Mouse (Mus musculus): ENCODE data around the gene Rcor1.

Gene Rcor1

GRCm38 (mm10) chr12:111038976-111039612 is at the start of gene Rcor1:
Gene Rcor1 (plus strand): TSS chr12:111039351.
- peak; percentile 99 for DNase-seq (ENCODE audit: low read depth in 2 of 2, low spot score in 2 of 2)

DNA sequence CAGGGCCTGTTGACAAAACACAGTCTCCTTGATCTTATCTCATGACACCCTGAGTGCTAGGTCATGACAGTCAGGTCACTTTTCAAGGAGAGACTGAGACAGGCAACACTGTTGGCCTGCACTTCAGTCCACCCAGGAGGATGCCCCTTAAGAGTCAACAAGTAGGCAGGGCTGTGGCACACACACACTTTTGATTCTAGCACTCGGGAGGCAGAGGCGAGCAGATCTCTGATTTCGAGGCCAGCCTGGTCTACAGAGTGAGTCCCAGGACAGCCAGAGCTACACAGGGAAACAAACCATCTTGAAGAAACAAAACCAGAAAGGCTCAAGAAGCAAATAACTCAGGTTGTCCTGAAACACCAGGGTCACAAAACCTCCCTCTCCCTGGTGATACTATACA is 49.7 kb upstream of the Rcor1 start:
- no peak for DNase-seq (ENCODE audit: low read depth in 2 of 2, low spot score in 2 of 2)

- DNase-seq (ENCODE audit: low read depth in 2 of 2, low spot score in 2 of 2): no peak
Observed at GRCm38 (mm10) chr12:110990500-110990899, 48.7 kb upstream of the Rcor1 start.

GRCm38 (mm10) chr12:110991361-110992127 is 47.6 kb upstream of the Rcor1 start:
- peak; percentile 65 to 75 for DNase-seq (ENCODE audit: low read depth in 2 of 2, low spot score in 2 of 2)

DNA sequence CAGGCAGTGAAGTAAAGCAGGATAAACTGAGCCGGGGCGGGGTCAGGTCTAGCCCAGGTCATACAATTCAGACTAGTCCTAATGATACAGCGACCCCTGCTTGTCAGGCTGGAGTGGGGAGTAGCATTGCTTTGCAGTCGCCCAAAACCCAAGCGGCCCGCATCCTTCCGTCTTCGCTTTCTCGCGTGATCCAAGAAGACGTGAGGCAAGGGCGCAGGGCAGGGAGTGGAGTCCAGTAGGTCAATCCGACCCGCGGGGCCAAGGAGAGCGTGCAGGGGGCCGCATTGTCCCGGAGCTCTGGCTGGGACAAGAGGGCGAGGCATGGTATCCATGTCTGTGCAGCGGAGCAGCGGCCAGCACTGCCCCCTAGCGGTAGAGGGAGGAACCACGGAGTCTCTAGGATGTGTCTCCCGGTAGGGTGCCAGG is 47.0 kb upstream of the Rcor1 start:
- peak; percentile 87 to 92 for DNase-seq (ENCODE audit: low read depth in 2 of 2, low spot score in 2 of 2)

DNA sequence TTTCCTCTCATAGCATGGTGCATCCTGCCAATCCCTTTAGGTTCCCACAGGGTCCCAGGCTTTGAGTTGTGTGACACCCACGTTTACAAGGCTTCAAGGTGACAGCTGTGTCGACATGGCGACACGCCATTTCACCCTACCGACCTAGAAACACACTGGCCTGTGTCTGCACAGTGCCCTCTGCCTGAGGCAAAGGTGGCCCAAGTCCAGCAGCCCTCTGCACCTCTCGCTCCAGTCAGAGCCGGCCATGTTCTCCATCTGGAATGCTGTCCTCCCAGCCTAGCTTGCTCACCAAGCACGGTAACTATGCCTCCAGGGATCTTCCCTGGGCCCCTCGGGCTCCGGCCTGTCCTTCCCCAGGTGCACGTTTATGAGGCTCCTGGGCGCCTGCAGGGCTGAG is 46.4 kb upstream of the Rcor1 start:
- DNase-seq (ENCODE audit: low read depth in 2 of 2, low spot score in 2 of 2): no peak

DNA sequence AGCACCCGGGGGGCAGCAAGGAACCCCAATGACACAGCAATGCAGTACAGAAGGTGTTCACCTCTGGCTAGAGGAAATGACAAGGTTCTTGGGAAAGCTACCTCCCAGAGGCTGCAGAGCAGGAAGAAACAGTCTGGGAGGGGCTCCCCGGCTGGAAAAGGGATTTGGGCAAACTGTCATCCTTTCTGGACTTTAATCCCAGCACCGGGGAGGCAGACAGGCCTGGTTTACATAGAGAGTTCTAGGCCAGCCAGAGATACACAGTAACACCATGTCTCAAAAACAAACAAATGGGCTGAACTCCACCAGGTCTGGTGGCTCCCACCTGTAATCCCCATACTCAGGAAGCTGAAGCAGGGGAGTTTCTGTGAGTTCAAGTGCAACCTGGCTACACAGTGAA is 45.9 kb upstream of the Rcor1 start:
- no peak for DNase-seq (ENCODE audit: low read depth in 2 of 2, low spot score in 2 of 2)

GRCm38 (mm10) chr12:110994666-110995065 is 44.5 kb upstream of the Rcor1 start:
- DNase-seq (ENCODE audit: low read depth in 2 of 2, low spot score in 2 of 2): no peak

DNA sequence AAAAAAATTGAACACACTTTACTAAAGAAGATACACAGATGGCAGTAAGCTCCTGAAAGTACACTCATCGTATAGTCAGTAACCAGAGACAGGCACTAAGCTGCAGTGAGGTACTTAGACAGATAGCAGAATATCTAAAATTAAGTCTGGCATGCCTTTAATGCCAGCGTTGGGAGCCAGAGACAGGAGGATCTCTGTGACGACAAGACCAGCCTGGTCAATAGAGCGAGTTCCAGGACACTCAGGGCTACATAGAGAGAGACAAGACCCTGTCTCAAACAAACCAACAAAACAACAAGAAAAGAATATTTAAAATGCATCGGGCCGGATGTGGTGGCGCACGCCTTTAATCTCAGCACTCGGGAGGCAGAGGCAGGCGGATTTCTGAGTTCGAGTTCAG is 41.1 kb upstream of the Rcor1 start:
- no peak for DNase-seq (ENCODE audit: low read depth in 2 of 2, low spot score in 2 of 2)

GRCm38 (mm10) chr12:110999820-111000219 is 39.3 kb upstream of the Rcor1 start:
- no peak for DNase-seq (ENCODE audit: low read depth in 2 of 2, low spot score in 2 of 2)

DNA sequence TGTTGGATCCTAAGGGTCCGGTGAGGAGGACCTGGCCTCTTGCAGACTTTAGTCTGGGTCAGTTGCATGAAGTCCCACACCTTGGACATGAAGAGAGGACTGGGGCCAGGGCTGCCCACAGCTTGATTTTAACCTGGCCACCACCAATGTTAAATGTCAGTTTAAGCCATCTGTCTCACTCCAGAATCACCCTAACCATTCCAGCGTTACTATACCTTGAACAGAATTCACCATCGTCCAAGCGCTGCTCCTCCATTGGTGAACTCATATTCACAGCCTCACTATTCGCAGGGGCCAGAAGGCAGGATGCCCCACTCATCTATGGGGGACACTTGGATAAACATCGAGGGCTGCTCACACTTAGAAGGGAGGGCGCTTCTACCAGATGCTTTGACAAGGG is 38.2 kb upstream of the Rcor1 start:
- DNase-seq (ENCODE audit: low read depth in 2 of 2, low spot score in 2 of 2): no peak

DNA sequence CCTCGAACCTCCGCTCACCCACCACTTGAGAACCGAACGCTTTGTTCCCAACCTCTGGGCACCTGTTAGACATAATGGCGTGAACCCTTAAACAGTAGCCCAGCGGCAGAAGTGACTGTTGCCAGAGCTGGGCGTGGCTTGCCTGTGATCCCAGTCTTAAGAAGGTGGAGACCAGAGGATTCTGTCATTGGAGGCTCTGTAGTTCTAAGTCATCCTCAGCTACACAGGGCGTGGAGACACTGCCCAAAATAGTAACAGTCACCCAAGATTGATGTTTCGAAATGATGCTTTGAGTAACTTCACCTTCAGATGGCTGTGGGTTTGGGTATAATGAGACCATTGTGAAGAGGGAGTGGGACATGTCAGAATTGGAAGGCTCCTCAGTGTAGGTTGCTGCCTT is 35.0 kb upstream of the Rcor1 start:
- DNase-seq (ENCODE audit: low read depth in 2 of 2, low spot score in 2 of 2): no peak

DNA sequence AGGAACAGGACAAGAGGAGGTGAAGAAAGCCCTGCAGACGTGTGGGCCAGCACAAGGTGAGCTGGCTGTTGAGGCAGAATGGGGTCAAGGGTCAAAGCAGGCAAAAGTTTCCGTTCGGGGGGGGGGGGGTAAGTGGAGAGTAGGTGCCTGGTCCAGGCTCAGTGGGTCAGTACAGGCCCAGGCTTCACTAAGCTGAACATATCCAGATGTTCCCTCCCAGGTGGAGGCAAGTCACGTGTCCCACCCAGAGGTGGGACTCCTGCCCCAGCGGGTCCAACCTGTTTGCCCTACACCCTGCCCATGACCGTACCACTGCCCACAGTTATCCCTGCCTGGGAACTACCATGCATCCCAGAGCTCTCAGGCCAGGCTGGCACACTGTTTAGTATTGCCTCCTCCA is 33.3 kb upstream of the Rcor1 start:
- DNase-seq (ENCODE audit: low read depth in 2 of 2, low spot score in 2 of 2): no peak

DNA sequence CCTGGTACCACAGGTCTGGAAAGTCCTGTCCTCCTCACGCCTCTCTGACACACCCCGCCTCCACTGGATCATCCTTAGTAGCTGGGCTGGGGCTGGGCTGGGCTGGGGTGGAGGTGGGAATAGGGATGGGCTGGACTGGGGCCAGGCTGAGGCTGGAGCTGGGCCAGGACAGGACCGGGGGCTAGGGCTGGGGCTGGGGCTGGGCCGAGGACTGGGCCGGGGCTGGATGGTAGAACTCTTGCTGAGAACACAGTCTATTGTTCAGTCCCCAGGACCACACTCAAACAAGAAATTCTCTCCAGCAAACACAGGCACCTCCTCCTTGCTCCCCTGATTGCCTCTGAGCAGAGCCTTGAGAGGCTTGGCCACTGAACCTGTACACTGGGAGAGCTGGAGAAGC is 32.8 kb upstream of the Rcor1 start:
- DNase-seq (ENCODE audit: low read depth in 2 of 2, low spot score in 2 of 2): no peak

DNA sequence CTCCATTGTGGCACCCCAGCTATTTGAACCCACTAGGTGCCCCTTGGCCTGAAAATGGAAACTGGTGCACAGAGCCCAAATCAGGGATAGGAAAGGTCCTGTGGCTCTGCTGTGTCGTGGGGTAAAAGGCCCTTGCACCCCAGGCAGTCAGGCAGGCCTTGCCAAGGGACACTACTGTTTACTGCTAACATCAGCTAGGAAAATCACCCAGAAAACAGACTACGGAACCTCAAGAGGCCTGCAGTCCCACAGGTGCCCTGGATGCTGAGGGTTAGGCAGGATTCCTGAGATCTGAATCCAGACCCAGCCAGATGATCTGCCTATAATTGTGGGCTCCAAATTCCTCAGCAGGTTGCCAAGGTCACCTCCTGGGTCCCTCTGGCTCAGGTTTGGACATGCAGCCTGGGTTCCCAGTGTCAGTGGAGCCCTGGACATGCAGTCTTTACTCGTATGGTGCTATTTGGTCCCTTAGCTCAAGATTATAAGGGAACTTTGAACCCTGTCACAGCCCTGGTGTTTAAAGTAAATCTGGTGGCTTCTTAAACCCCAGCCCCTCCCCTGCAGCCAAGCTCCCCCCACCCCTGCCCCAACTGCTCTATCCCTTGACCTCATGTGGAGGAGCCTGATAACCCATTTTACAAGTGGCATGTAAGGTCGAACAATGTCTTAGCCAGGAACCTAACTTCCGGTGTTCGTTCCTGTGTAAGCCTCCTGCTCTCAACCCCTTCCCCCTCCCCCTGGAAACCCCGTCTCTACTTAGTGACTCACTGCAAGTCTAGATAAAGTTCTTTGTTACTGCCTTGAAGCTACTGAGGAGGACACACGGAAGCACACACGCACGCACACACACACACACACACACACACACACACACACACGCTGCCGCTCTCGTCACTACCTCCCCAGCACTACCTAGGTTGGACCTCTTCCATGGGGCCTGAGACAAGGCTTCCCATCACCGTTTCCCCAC is 31.7 kb upstream of the Rcor1 start:
- DNase-seq (ENCODE audit: low read depth in 2 of 2, low spot score in 2 of 2): peak; percentile 27 to 54

- no peak for DNase-seq (ENCODE audit: low read depth in 2 of 2, low spot score in 2 of 2)
Observed at GRCm38 (mm10) chr12:111008500-111009490, 30.4 kb upstream of the Rcor1 start.

- DNase-seq (ENCODE audit: low read depth in 2 of 2, low spot score in 2 of 2): no peak
Observed at GRCm38 (mm10) chr12:111009615-111010257, 29.4 kb upstream of the Rcor1 start.

GRCm38 (mm10) chr12:111016807-111017206 is 22.3 kb upstream of the Rcor1 start:
- DNase-seq (ENCODE audit: low read depth in 2 of 2, low spot score in 2 of 2): no peak

DNA sequence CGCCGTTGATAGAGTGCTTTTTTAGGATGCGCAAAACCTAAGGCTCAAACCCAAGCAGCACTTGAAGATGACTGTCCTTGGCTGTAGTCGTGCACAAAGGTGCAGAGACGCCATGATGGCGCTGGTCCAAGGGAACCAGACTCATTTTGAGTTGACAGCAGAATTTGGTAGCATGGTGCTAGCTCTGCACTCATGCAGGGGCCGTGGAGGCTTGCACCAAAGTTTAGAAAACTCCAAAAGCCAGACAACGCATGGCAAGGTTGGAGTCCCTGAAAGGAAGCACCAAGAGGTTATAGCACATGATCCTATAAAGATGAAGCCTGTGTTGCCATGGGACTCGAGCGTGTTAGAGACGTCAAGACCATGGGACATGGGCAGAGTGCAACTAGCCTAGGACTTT is 21.1 kb upstream of the Rcor1 start:
- no peak for DNase-seq (ENCODE audit: low read depth in 2 of 2, low spot score in 2 of 2)

GRCm38 (mm10) chr12:111019086-111019485 is 20.1 kb upstream of the Rcor1 start:
- DNase-seq (ENCODE audit: low read depth in 2 of 2, low spot score in 2 of 2): no peak

All from CD8-positive naive resting alpha-beta T cell, adult 2 months (primary cell).